Mouse (Mus musculus) cerebellum, postnatal 14 days (tissue): ENCODE results near the gene Dync1i2.

ENCODE experiments used
- DNase-seq, 2 experiments: peaks; one replicate each; pipeline ENCODE4 v3.0.0; 2021; ENCODE audit warnings: mixed read lengths in 2 of 2

Gene Dync1i2

GRCm38 (mm10) chr2:71209041-71209755 is 2.3 kb upstream of the Dync1i2 start:
- DNase-seq, result no peak

GRCm38 (mm10) chr2:71211096-71211495 is 410 bp upstream of the Dync1i2 start:
- no peak for DNase-seq

- no peak for DNase-seq
These were observed 837 bp downstream of the Dync1i2 start for GRCm38 (mm10) chr2:71212360-71212726.

GRCm38 (mm10) chr2:71221020-71221419 is 9.5 kb downstream of the Dync1i2 start:
- DNase-seq, result no peak

GRCm38 (mm10) chr2:71227398-71227797 is 15.9 kb downstream of the Dync1i2 start:
- DNase-seq, result no peak

- DNase-seq, result no peak
These were observed 18.1 kb downstream of the Dync1i2 start for GRCm38 (mm10) chr2:71229603-71230002.

GRCm38 (mm10) chr2:71231951-71232350 is 20.4 kb downstream of the Dync1i2 start:
- DNase-seq, result no peak

- no peak for DNase-seq
These were observed 21.5 kb downstream of the Dync1i2 start for GRCm38 (mm10) chr2:71232976-71233375.

GRCm38 (mm10) chr2:71235420-71235819 is 23.9 kb downstream of the Dync1i2 start:
- DNase-seq, result no peak

GRCm38 (mm10) chr2:71236009-71236408 is 24.5 kb downstream of the Dync1i2 start:
- no peak for DNase-seq

GRCm38 (mm10) chr2:71241505-71241904 is 30.0 kb downstream of the Dync1i2 start:
- DNase-seq, result no peak

- DNase-seq, result no peak
These were observed 30.7 kb downstream of the Dync1i2 start for GRCm38 (mm10) chr2:71242180-71242579.

- peak in 1 of 2 experiments; percentile 15 for DNase-seq
These were observed 31.7 kb downstream of the Dync1i2 start for GRCm38 (mm10) chr2:71243058-71243672.

GRCm38 (mm10) chr2:71244807-71245206 is 33.3 kb downstream of the Dync1i2 start:
- peak; percentile 44 to 47 for DNase-seq

- DNase-seq, result peak; percentile 89 to 92
These were observed 33.9 kb downstream of the Dync1i2 start for GRCm38 (mm10) chr2:71245416-71245815.

- peak in 1 of 2 experiments; percentile 20 for DNase-seq
These were observed 34.6 kb downstream of the Dync1i2 start for GRCm38 (mm10) chr2:71246096-71246495.

GRCm38 (mm10) chr2:71248071-71248470 is 36.6 kb downstream of the Dync1i2 start:
- no peak for DNase-seq

- DNase-seq, result peak; percentile 28 to 38
These were observed 39.3 kb downstream of the Dync1i2 start for GRCm38 (mm10) chr2:71250841-71251240.

- no peak for DNase-seq
These were observed 43.3 kb downstream of the Dync1i2 start for GRCm38 (mm10) chr2:71254836-71255235.

GRCm38 (mm10) chr2:71256581-71256980 is 45.1 kb downstream of the Dync1i2 start:
- DNase-seq, result no peak

- DNase-seq, result no peak
These were observed 53.1 kb downstream of the Dync1i2 start for GRCm38 (mm10) chr2:71264585-71264984.

GRCm38 (mm10) chr2:71268691-71269090 is 57.2 kb downstream of the Dync1i2 start:
- DNase-seq, result no peak

GRCm38 (mm10) chr2:71269332-71269731 is 57.8 kb downstream of the Dync1i2 start:
- DNase-seq, result no peak

- DNase-seq, result no peak
These were observed 58.6 kb downstream of the Dync1i2 start for GRCm38 (mm10) chr2:71270085-71270484.
